Mouse (Mus musculus) myocyte (in vitro differentiated cells): Measurements from ENCODE around the gene Sh3tc1.

Source experiments
- CEBPB ChIP-seq: IDR thresholded peaks from 2 replicates; pipeline ENCODE4 v1.6.1; 2011; ENCODE audit warnings: mild to moderate bottlenecking, moderate library complexity; ENCODE audit not compliant: poor library complexity, insufficient read depth, severe bottlenecking
- MAX ChIP-seq: IDR thresholded peaks from one replicate; pipeline ENCODE4 v1.6.1; 2011; ENCODE audit warnings: low read depth, mild to moderate bottlenecking, control low read depth
- POLR2A ChIP-seq: IDR thresholded peaks from one replicate; pipeline ENCODE4 v1.6.1; 2011; ENCODE audit warnings: low read depth, mild to moderate bottlenecking, control low read depth, moderate library complexity; ENCODE audit not compliant: insufficient read length

- TF ChIP-seq CEBPB (no peak), POLR2A (no peak), MAX (no peak)
Observed at GRCm38 (mm10) chr5:35713649-35714354, 26.0 kb downstream of the Sh3tc1 start.
